Mouse (Mus musculus) lung, postnatal 0 days (tissue): ENCODE data around the gene Insr. TPM values are rescaled to one million over a fixed set of nuclear protein-coding genes. Genes with fewer than 3 reads are reported as not detected.
"Not testable (repeated sequence)": the region's sequence is repeated elsewhere in the genome, so short reads cannot be mapped to it uniquely, and the experiment has no call there.

Experiments used
- ATAC-seq: fragments of 200-750 bp; cut with Nextera tagmentation; 2 replicates; pipeline ENCODE4 v1.8.0; 2017; ENCODE audit warnings: moderate library complexity
- DNase-seq: peaks from one replicate; pipeline ENCODE4 v3.0.0-alpha.2; 2016; ENCODE audit warnings: low spot score
- H3K27ac ChIP-seq: fragments of 300-500 bp; sonication (generic); 2 replicates; pipeline ENCODE4 v1.5.1; 2014; ENCODE audit warnings: antibody characterized with exemption, mild to moderate bottlenecking, low read length, mixed read lengths
- H3K27me3 ChIP-seq: fragments of 300-500 bp; sonication (generic); replicated peaks from 2 replicates; pipeline ENCODE4 v1.6.1; 2014; ENCODE audit warnings: low read length, mixed read lengths; ENCODE audit not compliant: insufficient read depth
- H3K36me3 ChIP-seq: fragments of 300-500 bp; sonication (generic); 2 replicates; pipeline ENCODE4 v1.6.1; 2014; ENCODE audit warnings: low read length, mixed read lengths; ENCODE audit not compliant: insufficient read depth
- H3K4me1 ChIP-seq: fragments of 300-500 bp; sonication (generic); 2 replicates; pipeline ENCODE4 v1.6.1; 2014; ENCODE audit warnings: antibody characterized with exemption, low read depth, low read length, mixed read lengths; ENCODE audit not compliant: insufficient read depth
- H3K4me2 ChIP-seq: fragments of 300-500 bp; sonication (generic); replicated peaks from 2 replicates; pipeline ENCODE4 v1.6.1; 2014; ENCODE audit warnings: low read depth, mild to moderate bottlenecking, low read length, moderate library complexity, mixed read lengths
- H3K4me3 ChIP-seq: fragments of 300-500 bp; sonication (generic); 2 replicates; pipeline ENCODE4 v1.5.1; 2014; ENCODE audit warnings: low read depth, low read length
- H3K9ac ChIP-seq: fragments of 300-500 bp; sonication (generic); replicated peaks from 2 replicates; pipeline ENCODE4 v1.6.1; 2014; ENCODE audit warnings: low read depth, mild to moderate bottlenecking
- H3K9me3 ChIP-seq: fragments of 300-500 bp; sonication (generic); 2 replicates; pipeline ENCODE4 v1.6.1; 2016; ENCODE audit warnings: low read length, mixed read lengths
- CTCF ChIP-seq: IDR thresholded peaks from 2 replicates; pipeline ENCODE4 v1.5.1; 2016; ENCODE audit warnings: antibody characterized with exemption, mild to moderate bottlenecking
- EP300 ChIP-seq: IDR thresholded peaks from 2 replicates; pipeline ENCODE4 v1.6.1; 2016; ENCODE audit warnings: antibody characterized with exemption, mild to moderate bottlenecking, control low read depth
- whole genome bisulfite sequencing: fragments of 180-500 bp; shearing (Covaris S2); extraction: QIAGEN DNeasy Blood & Tissue Kit; methylation state at CpG from one replicate; pipeline ENCODE4 v1.1.7; 2014; 5-methylcytosine and 5-hydroxymethylcytosine counted together
- polyA plus RNA-seq: library from polyadenylated mRNA; unstranded; fragments of >200 nt; fragmentation: Nextera tagmentation; extraction: Ambion mirVana; gene quantifications from 2 replicates; pipeline ENCODE4 v1.2.1, GENCODE M21; 2015

Gene Insr
- polyA plus RNA-seq, result 27.1 and 31.1 TPM in 2 replicates

GRCm38 (mm10) chr8:3278934-3279720, at the start of gene Insr:
Gene Insr (minus strand): TSS chr8:3279617.
- Histone ChIP-seq H3K27me3 (no peaks in the 10 kb centered on the region), H3K36me3 (no peaks in the 10 kb centered on the region), H3K9ac (peak within 1 kb of the TSS; percentile 90), H3K4me2 (peak within 1 kb of the TSS; percentile 92), H3K4me3 (peak within 1 kb of the TSS; percentile 89), H3K4me1 (peaks cover 21% of the 10 kb centered on the region; the same call in 1 of the 2 replicates), H3K9me3 (no peaks in the 10 kb centered on the region), H3K27ac (peak within 1 kb of the TSS; percentile 87)
- TF ChIP-seq CTCF (no peak; the same call in 1 of the 2 replicates), EP300 (0 out of 2 replicates have a peak, but pooled peaks have one; percentile 22)
- under 1% methylated on average over 56 of the region's 61 CpGs for WGBS
- ATAC-seq (peak; percentile 96), DNase-seq (peak; percentile 97)

DNA sequence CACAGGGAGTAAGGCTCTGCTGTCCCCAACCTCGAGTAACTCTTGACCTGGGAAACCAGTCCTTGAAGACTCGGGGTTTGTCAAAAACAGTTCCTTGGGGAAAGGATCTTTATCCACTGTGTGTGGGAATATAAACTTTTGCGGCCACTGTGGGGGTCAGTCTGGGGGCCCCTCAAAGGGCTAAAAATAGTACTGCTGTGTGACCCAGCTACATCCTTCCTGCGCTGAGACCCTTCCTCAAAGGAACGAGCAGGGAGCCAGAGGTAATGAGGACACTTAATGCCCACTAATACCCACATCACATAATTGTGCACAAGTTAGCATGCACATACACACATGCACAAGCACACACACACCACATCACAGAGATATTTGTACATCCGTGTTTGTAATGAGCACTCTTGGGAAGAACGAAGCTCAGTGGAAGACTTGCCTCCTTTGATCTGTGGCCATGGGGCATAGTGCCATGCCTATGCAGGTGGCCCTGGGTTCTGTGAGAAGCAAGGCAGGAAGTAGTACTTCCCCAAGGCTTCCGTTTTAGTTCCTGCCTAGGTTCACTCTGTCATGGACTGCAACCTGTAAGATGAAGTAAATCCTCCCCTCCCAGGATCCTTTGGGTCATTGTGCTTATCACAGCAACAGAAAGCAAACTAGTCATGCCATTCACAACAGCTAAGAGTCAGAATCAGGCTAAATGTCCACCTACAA, 48.3 kb upstream of the Insr start:
- peak; percentile 17; the same call in 1 of the 2 replicates for ATAC-seq

DNA sequence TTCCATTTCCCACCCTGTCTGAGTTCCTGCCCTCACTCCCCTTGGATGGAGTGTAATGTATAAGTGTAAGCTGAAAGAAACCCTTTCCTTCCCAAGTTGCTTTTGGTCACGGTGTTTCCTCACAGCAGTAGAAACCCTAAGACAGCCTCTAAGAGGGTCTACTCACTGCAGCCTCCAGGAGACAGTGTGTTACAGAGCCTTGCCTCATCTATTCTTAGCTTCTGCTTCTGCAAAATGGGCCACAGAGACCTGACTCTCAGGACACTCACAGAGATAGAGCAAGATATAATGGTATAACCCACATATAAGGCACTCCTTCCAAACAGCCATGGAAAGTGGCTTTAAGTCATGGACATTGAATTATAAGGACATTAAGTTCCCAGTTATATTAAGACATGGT, 47.6 kb upstream of the Insr start:
- TF ChIP-seq EP300, result no peak
- TF ChIP-seq CTCF, result no peak
- Histone ChIP-seq H3K4me1 (no peaks in the 10 kb centered on the region), H3K9ac (no peak overlapping the region), H3K27ac (no peak overlapping the region), H3K4me3 (no peak overlapping the region), H3K4me2 (no peak overlapping the region), H3K9me3 (no peaks in the 10 kb centered on the region), H3K36me3 (no peaks in the 10 kb centered on the region), H3K27me3 (no peaks in the 10 kb centered on the region)
- ATAC-seq (no peak), DNase-seq (no peak)
- 77% methylated on average over 1 of the region's 1 CpGs for WGBS

More for the DNA sequence above, 48.3 kb upstream of the Insr start:
- Histone ChIP-seq H3K4me1 (no peaks in the 10 kb centered on the region), H3K4me2 (no peak overlapping the region), H3K9ac (no peak overlapping the region), H3K27me3 (no peaks in the 10 kb centered on the region), H3K27ac (no peak overlapping the region), H3K9me3 (no peaks in the 10 kb centered on the region), H3K4me3 (no peak overlapping the region), H3K36me3 (no peaks in the 10 kb centered on the region)
- WGBS, result 36% methylated on average over 8 of the region's 8 CpGs
- TF ChIP-seq EP300 (no peak), CTCF (no peak)
- peak; percentile 9 for DNase-seq

DNA sequence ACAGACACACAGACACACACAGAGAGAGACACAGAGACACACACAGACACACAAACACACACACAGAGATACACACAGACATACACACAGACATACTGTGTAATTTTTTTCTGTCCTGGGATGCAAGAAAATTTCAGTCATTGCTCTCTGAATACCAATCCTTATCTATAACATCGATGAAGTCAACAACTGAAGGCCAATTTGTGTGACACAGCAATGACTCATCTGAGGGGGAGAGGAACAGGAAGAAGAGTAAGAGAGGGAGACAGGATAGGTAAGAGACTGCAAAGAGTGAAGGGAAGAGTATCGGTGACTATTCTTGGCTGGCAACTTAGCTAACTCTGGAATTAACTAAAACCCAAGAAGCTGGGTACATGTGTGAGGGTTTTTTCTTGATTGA, 44.8 kb upstream of the Insr start:
- WGBS, result 67% methylated on average over 2 of the region's 2 CpGs
- TF ChIP-seq CTCF (no peak), EP300 (no peak)

DNA sequence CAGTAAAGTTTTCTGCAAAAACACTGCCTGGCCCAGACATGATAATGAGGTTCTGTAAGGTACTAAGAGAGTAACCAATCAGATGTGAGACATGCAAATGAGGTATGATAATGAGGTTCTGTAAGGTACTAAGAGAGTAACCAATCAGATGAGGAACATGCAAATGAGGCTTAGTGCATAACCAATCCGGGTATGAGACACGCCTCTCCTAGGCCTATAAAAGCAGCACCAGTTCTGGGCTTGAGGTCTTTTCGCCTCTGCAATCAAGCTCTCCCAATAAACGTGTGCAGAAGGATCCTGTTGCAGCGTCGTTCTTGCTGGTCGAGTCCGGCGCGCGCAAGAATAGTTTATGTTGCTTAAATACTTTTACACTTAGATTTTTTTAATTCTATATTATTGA, 39.9 kb upstream of the Insr start:
- H3K9ac ChIP-seq, DNase-seq, H3K27me3 ChIP-seq, H3K4me2 ChIP-seq, ATAC-seq, H3K36me3 ChIP-seq, H3K9me3 ChIP-seq, H3K4me1 ChIP-seq, H3K4me3 ChIP-seq, H3K27ac ChIP-seq: not testable (repeated sequence)
- WGBS, result 91% methylated on average over 8 of the region's 11 CpGs

More for the DNA sequence above, 44.8 kb upstream of the Insr start:
- H3K36me3 ChIP-seq, result no peaks in the 10 kb centered on the region
- ATAC-seq (no peak), DNase-seq (no peak)
- no peak overlapping the region for H3K9ac ChIP-seq
- H3K4me1 ChIP-seq, result no peaks in the 10 kb centered on the region
- H3K27ac ChIP-seq, result no peak overlapping the region
- H3K9me3 ChIP-seq, result no peaks in the 10 kb centered on the region
- no peak overlapping the region for H3K4me2 ChIP-seq
- no peaks in the 10 kb centered on the region for H3K27me3 ChIP-seq
- no peak overlapping the region for H3K4me3 ChIP-seq

DNA sequence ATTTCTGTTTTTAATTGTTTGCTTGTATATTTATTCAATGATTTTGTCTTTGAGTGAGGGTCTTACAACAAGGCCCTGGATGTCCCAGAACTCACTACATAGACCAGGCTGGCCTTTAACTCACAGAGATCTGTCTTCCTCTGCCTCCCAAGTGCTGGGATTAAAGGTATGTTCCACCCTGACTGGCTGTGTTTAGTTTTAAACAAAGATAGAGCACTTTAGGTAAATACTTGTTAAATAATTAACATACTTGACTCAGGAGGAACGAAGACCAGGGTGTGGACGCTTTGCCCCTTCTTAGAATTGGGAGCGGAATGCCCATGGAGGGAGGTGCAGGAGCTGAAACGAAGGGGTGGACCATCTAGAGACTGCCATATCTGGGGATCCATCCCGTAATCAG, 37.2 kb upstream of the Insr start:
- DNase-seq (no peak), ATAC-seq (no peak)
- Histone ChIP-seq H3K4me3 (no peak overlapping the region), H3K27ac (no peak overlapping the region), H3K4me2 (no peak overlapping the region), H3K27me3 (no peaks in the 10 kb centered on the region), H3K36me3 (no peaks in the 10 kb centered on the region), H3K4me1 (no peaks in the 10 kb centered on the region), H3K9ac (no peak overlapping the region), H3K9me3 (no peaks in the 10 kb centered on the region)
- WGBS, result 59% methylated on average over 5 of the region's 5 CpGs
- TF ChIP-seq EP300 (no peak), CTCF (no peak)
